Mouse (Mus musculus) E14TG2a.4 (cell line): Measurements from ENCODE around the gene Pde6h.

Experiments used
- H3K27me3 ChIP-seq: 2 replicates; pipeline ENCODE4 v1.6.1; 2014; ENCODE audit warnings: low read length, control low read depth; ENCODE audit not compliant: insufficient read depth
- H3K36me3 ChIP-seq: 2 replicates; pipeline ENCODE4 v1.6.1; 2014; ENCODE audit warnings: low read length, control low read depth; ENCODE audit not compliant: insufficient read depth
- H3K4me1 ChIP-seq: replicated peaks from 2 replicates; pipeline ENCODE4 v1.6.1; 2014; ENCODE audit warnings: low read depth, low read length, control low read depth
- H3K4me3 ChIP-seq: replicated peaks from 2 replicates; pipeline ENCODE4 v1.5.1; 2014; ENCODE audit warnings: mild to moderate bottlenecking, low read length
- H3K9me3 ChIP-seq: 2 replicates; pipeline ENCODE4 v1.6.1; 2014; ENCODE audit warnings: low read length, control low read depth
- CTCF ChIP-seq: conservative IDR thresholded peaks from 2 replicates; pipeline ENCODE4 v1.5.1; 2014; ENCODE audit warnings: low read length
- NANOG ChIP-seq: IDR thresholded peaks from 2 replicates; pipeline ENCODE4 v1.6.1; 2014; ENCODE audit warnings: borderline replicate concordance, low read length, mixed read lengths
- POU5F1 ChIP-seq: IDR thresholded peaks from 2 replicates; pipeline ENCODE4 v1.6.1; 2014; ENCODE audit warnings: low read length, borderline replicate concordance

The Pde6h gene

DNA sequence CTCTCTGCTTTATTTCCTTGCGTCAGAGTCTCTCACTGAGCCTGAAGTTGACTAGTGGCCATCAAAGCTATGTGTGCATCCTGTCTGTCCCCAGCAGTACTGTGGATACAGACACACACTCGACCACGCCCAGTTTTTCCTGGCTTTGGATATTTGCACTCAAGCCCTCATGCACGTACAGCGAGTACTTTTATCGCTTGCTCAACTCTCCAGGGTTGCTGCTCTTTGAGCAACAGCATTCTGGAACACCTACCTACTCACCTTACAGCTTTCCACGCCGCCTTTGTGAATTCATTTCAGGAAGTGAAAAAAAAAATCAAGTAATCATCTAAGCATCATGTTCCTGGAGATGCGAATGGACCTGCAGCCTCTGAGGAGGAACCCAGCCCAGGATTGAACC, 29.3 kb downstream of the Pde6h start:
- Histone ChIP-seq H3K36me3 (no peaks in the 10 kb centered on the region), H3K9me3 (no peaks in the 10 kb centered on the region), H3K4me3 (no peak overlapping the region), H3K4me1 (peaks cover 25% of the 10 kb centered on the region), H3K27me3 (no peaks in the 10 kb centered on the region)
- TF ChIP-seq NANOG (no peak), CTCF (no peak), POU5F1 (no peak)

DNA sequence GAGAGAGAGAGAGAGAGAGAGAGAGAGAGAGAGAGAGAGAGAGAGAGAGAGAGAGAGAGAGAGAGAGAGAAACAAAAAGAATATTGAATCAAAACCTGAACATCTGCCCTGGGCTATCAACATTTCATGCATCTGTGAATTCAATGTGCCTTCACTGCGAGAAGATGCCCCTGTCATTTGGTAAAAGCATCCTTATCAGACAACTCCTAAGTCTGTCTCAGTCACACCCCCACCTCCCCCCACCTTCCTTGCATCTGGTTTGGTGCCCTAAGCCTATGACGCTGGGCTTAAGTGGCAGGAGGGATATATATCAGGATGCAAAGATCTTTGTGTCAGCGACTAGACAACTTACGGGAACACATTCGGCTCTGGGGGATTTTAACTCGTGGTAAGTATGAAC, 30.6 kb downstream of the Pde6h start:
- Histone ChIP-seq H3K36me3 (no peaks in the 10 kb centered on the region), H3K4me1 (peaks cover 22% of the 10 kb centered on the region), H3K27me3 (no peaks in the 10 kb centered on the region), H3K4me3 (no peak overlapping the region), H3K9me3 (no peaks in the 10 kb centered on the region)
- no peak for TF ChIP-seq NANOG
- no peak for TF ChIP-seq CTCF
- no peak for TF ChIP-seq POU5F1

DNA sequence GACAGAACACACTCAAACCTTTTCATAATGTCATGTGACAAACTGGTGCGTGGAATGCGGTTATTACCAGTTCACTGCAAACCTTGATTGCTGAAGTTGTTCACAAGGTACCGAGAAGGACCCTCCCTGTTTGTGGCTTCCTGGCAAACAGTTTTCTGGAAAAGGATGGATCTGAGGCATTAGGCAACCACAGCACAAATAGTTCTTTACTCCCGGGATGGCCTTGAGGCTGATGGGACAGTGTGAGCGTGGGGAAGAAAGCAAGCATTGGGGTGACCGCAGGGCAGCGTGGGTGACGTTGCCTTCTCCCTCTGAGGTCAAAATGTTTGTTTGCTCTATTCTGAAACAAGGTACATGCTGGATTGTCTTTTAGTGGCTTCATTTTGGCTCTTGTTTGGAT, 31.1 kb downstream of the Pde6h start:
- no peaks in the 10 kb centered on the region for H3K27me3 ChIP-seq
- TF ChIP-seq POU5F1 (no peak), NANOG (no peak), CTCF (no peak)
- H3K36me3 ChIP-seq: no peaks in the 10 kb centered on the region
- H3K4me1 ChIP-seq: peaks cover 24% of the 10 kb centered on the region
- H3K4me3 ChIP-seq: no peak overlapping the region
- no peaks in the 10 kb centered on the region for H3K9me3 ChIP-seq

DNA sequence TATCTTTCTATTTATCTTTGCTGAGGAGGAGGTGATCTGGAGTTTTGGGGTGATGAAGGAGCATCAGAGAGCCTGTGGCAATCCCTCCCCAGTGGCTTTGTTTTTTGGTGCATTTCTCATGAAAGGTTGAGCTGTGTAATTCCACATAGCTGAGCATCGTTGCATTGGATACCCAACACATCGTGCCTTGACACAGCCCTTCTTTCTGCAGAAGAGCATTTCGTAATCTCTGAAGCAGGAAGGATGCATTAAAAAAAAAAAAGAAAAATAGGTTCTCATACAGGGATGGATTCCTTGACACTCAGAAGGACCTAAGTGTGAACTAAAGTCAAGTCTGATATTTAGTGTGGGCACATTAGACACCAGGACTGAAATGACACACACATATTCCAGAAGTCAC, 31.6 kb downstream of the Pde6h start:
- H3K36me3 ChIP-seq: no peaks in the 10 kb centered on the region
- H3K4me3 ChIP-seq: no peak overlapping the region
- TF ChIP-seq POU5F1 (no peak), NANOG (no peak), CTCF (no peak)
- no peaks in the 10 kb centered on the region for H3K9me3 ChIP-seq
- no peaks in the 10 kb centered on the region for H3K27me3 ChIP-seq
- peaks cover 24% of the 10 kb centered on the region for H3K4me1 ChIP-seq

DNA sequence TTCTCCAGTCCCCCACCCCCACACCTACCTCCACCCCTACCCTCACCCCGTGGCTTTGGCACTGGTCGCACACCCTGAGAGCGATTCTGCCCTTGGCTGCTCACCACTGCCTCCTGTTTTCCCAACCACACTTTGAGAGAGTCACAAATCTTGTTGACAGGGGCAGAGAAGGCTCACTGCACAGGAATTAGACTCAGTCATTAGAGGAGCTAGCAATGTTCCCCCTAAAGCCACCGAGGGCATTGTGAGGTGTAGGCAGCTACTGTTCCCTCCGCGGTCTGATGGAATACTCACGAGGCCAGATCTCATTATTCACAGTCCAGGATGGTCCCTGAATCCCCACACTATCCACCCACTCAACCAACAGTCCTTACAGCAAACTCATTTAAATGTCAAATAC, 33.4 kb downstream of the Pde6h start:
- Histone ChIP-seq H3K4me3 (no peak overlapping the region), H3K36me3 (no peaks in the 10 kb centered on the region), H3K4me1 (peaks cover 24% of the 10 kb centered on the region), H3K27me3 (no peaks in the 10 kb centered on the region), H3K9me3 (no peaks in the 10 kb centered on the region)
- TF ChIP-seq NANOG (no peak), CTCF (no peak), POU5F1 (no peak)

DNA sequence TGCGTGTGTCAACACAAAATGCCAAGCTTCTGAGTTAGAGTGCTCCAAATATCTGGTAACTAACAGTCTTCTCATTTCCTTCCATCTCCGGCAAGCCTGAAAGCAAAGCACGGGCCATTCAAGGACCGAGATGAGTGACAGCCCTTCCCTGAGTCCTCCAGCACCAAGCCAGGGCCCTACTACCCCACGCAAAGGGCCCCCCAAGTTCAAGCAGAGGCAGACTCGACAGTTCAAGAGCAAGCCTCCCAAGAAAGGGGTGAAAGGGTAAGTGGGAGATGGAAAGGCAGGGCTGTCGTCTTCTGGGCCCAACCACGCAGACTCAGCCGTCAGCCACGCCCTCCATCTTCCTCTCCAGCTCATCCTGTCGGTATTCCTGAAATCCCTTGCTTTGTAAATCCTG, 35.5 kb downstream of the Pde6h start:
- Histone ChIP-seq H3K27me3 (no peaks in the 10 kb centered on the region), H3K4me1 (peaks cover 15% of the 10 kb centered on the region), H3K9me3 (no peaks in the 10 kb centered on the region), H3K36me3 (no peaks in the 10 kb centered on the region), H3K4me3 (no peak overlapping the region)
- TF ChIP-seq POU5F1 (no peak), NANOG (no peak), CTCF (no peak)

DNA sequence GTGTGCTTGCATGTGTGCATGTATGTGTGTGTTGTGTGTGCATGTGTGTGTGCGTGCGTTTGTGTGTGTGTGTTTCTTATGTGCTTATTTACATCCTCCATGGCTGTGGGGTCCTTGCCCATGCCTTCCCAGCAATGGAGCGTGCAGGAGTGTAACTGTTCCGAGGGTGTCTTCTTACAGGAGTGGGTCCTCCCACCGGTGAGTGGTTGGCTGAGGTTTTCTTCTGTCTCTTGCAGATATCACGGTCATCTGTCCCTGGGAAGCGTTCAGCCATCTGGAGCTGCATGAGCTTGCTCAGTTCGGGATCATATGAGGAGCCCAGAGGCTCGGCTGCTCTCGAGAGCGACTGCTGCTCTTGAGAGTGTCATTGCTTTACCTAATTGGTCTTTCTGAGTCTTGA, 39.3 kb downstream of the Pde6h start:
- no peak for TF ChIP-seq NANOG
- TF ChIP-seq CTCF: no peak
- no peak for TF ChIP-seq POU5F1
- H3K27me3 ChIP-seq: no peaks in the 10 kb centered on the region
- no peaks in the 10 kb centered on the region for H3K36me3 ChIP-seq
- no peak overlapping the region for H3K4me3 ChIP-seq
- peaks cover 15% of the 10 kb centered on the region for H3K4me1 ChIP-seq
- H3K9me3 ChIP-seq: no peaks in the 10 kb centered on the region

DNA sequence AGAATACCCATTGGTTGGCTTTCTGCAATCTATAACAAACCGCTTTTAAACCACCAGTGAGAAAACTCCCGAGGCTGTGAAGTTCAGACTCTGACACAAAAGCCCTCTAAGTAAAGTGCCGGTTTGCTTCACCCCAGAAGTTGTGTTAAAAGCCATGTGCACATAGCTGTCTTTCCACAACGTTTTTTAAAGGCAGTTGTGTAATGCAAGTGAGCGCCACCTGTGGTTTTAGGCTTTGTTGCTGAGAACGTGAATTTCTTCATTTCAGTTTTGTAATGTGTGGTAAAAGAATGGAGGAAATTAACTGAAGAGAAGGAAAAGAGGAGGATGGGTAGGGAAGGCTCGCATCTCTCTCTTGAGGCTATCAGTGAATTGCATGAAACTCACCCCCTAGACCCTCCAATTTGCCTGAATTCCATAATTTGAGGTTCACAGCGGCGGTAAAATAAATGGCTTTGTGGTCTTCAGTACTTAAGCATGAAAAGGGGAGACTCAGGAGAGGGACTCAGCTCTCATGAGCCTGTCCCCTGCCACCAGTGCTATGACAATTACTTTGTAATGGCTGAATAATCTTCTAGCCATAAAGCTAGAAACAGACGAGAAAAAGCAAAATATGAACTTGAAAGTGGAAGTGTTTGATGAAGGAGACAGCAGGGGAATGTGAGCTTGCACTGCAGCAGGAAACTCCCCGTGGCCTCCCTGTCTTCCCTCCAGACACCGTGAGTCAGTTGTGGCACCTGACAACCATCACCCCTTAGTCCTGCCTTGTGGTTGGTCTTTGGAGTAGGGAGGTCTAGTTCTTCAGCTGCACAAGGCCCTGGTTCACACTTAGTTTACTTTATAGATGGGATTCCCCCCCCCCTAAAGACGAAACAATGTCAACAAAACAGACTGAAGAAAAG, 41.2 kb downstream of the Pde6h start:
- H3K27me3 ChIP-seq: no peaks in the 10 kb centered on the region
- no peak overlapping the region for H3K4me3 ChIP-seq
- no peaks in the 10 kb centered on the region for H3K36me3 ChIP-seq
- TF ChIP-seq CTCF: no peak
- TF ChIP-seq POU5F1: no peak
- no peak for TF ChIP-seq NANOG
- no peaks in the 10 kb centered on the region for H3K9me3 ChIP-seq
- peaks cover 11% of the 10 kb centered on the region for H3K4me1 ChIP-seq
